Mouse (Mus musculus) neutrophil, adult 65 days (primary cell): ENCODE measurements around the gene Gstt4. TPM values are rescaled to one million over a fixed set of nuclear protein-coding genes. Genes with fewer than 3 reads are reported as not detected.

Source experiments
- total RNA-seq: library from RNA; stranded (reverse); gene quantifications from 2 replicates; pipeline ENCODE4 v1.2.4, GENCODE M21; 2023

Gene Gstt4
- not detected in 2 replicates for total RNA-seq

DNA sequence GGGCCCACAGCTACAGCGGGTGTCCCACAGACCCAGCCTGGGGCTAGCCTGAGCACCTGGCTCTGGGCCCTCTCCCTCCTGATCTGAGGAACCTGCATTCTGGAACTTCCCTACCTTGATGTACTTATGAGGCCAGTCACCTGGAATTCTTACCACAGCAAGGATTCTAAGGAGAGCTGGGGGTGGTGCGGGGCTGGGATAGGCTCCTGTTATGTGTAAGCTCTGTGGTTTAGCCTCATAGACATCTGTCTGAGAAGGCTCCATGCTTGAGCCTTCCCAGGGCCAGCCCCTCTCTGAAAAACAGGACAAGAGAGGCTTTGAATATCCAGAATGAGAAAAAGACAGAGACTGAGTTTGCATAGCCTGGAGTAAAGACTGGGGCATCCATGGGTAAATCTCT, at the start of gene Gstt4:
Gene Gstt4 (minus strand): TSS at position 101 of the 400 bp plus-strand sequence.

DNA sequence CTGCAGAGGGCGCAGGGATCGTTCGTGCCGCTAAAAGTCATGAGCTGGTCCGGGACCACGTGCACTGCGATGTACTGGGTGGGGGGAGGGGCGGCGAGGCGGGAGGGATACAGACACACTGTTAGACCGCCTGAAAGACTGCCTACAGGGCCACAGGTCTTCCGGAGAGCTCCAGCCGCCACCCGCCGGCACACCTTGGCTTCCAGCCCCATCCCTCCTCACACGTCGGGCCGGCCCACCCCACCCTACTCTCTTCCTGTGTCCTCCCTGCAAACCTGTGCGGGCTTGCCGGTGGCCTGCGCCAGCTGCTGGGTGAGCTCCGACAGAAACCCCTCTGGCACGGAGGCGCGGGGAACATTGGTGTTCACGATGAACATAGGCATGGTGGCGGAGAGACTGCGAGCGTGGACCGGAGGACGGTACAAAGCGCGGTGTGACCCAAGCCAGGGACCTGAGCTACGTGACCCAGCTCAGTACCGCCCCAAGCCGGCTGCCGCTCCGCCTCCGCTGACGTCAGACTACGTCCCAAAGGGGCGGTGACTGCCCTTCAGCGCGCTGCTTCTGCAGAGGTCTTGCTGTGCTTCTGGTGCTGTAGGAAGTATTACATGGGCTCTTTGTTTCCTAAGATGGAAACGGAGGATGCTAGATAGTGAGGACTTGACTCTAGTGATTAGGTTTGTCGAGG, 37.6 kb upstream of the Gstt4 start, which contains the start of gene Mif:
Gene Mif (minus strand): TSS at position 455 of the 685 bp plus-strand sequence.

DNA sequence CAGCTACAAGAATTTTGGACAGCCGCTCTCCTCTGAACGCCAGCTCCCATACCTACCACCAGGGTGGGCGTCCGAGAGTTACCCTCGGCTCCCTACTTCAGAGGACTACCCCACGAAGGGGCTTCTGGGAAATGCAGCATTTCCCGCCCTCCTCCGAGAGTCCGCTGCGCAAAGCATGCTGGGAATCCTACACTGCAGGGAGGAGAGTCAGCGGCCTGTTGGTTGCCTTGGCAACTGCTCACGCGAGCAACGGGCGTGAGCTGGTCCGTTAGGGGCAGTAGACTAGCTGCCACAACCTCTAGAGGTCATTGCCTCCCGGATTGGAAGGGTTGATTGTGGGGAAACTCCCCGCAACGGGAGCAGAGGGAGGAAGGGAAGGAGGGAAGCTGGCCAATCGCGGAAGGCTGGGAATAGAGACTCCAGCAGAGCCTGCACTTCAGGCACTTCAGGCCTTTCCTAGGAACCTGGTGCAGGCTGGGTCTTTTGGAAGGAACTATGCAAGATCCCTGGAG, 15.0 kb upstream of the Gstt4 start, which contains the start of gene Gstt2:
Gene Gstt2 (minus strand): TSS at position 177 of the 512 bp plus-strand sequence.

DNA sequence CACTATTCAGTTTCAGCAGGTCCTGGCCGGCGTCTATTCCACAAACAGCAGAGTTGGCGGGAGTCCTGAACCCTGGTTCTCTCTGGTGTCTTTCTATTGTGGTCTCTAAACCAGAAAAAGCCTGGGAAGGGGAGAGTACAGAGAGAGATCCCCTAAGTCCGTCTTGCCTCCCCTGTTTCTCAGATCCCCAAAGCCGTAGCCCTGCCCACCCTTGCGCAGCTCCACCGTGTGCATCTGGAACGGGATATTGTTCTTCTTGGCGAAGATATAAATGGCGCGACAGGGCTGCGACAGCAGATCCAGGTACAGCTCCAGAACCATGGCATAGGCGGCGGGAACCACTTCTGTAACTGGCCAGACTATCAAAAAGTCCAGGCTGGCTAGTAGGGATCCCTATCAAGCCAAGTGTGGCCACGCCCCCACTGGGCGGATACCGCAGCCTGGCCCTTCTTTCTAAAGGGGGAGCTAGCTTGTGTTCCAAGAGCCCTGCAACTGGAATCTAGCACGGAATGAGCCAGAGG, 24.1 kb downstream of the Gstt4 start, which contains the start of gene Gstt1:
Gene Gstt1 (minus strand): TSS at position 409 of the 521 bp plus-strand sequence.

DNA sequence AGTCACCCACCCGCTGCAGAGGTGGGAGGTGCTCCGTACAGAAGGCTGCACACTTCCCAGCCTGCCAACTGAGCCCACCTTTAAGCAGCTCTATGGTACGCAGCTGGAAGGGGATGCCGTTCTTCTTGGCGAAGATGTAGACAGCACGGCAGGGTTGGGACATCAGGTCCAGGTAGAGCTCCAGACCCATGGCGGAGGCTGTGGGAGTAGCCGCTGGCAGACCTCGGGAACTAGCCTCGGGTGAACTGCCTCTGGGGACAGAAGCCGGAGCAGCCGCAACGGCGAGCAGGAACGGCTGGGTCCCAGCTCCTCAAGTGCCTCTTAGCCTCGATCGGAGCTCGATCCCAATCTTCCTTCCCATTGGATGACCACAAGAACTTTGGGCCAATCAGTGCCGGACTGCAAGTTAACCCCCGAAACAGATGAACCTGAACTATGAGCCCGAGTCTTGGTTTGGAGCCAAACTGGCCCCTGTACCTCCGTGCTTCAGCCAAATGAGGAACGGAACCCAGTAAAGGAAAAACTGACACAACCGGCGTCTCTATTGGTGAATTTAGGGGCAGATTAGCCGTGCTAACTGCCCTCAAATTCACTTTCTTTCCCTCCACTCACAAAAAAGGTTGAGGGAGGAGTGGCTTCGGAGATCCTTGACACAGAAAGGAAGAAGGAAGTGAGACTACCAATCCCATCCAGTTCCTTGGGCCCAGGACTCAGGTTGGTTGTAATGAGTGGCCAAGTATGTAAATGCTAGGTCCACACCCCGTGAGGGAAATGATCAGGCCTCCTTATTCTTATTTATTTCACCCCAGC, 41.4 kb downstream of the Gstt4 start, which contains the start of the genes Gm20441 and Gstt3:
Gene Gm20441 (minus strand): TSS at position 186 of the 810 bp plus-strand sequence.
Gene Gstt3 (minus strand): TSS at position 646 of the 810 bp plus-strand sequence.

DNA sequence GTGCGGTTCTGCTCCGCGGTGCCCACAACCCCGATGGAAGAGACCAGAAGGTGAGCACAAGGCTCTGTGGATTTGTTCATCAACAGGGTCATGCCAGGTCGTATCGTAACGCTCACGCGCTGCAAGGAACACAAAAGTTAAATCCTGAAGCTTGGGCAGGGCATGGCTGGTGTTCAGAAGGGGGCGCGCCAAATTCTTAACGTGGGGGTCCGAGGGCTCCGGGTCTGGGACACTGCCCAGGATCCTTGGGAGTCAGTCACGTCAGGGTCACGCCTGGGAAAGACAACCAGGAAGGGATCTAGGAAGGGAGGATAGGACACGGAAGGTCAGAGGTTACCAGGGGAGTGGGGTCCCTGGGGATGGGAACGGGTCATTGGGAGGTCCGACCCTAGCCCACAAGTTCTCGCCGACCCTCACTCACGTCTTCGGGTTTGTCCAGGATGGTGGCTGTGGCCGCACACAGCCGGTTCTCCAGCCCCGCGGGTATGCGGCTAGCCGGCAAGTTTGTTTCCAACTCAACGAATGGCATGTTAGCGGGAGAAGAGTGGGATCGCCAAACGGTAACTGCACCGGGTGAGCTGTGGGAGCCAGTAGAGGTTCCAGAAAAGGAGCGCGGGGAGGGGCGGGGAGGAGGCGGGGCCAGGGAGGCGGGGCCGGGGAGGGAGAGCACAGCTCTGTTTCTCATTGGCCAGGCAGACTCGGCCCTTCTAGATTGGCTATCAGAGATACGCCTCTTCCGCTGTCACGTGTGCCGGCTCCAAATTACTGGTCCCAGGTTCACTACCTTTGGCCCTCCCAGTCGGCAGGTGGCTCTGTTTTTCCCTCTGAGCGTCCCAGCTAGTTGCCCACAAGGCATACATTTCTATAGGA, 49.3 kb downstream of the Gstt4 start, which contains the start of gene Ddt:
Gene Ddt (minus strand): TSS at position 620 of the 870 bp plus-strand sequence.

Other genes with a start within 250 kb of the Gstt4 start
- gene Ggt5, start 233.2 kb downstream of the Gstt4 start, total RNA-seq = 27.9 and 34.1 TPM in 2 replicates
- 0.44 and 0.52 TPM in 2 replicates for gene Susd2, start 178.5 kb downstream of the Gstt4 start, total RNA-seq
- gene Cabin1, start 58.2 kb downstream of the Gstt4 start, total RNA-seq = 43.4 and 62.8 TPM in 2 replicates
- gene Ddt, start 49.1 kb downstream of the Gstt4 start, total RNA-seq = 8.1 and 10.5 TPM in 2 replicates
- gene Gm20441, start 41.6 kb downstream of the Gstt4 start, total RNA-seq = not detected in 2 replicates
- gene Gstt3, start 41.1 kb downstream of the Gstt4 start, total RNA-seq = 2.7 and 3.1 TPM in 2 replicates
- gene Gstt1, start 24.0 kb downstream of the Gstt4 start, total RNA-seq = not detected in 2 replicates
- gene Gstt2, start 14.9 kb upstream of the Gstt4 start, total RNA-seq = 3.7 and 5.0 TPM in 2 replicates
- 40.2 and 55.7 TPM in 2 replicates for gene Mif, start 37.7 kb upstream of the Gstt4 start, total RNA-seq
- 1.5 and 1.6 TPM in 2 replicates for gene Derl3, start 70.9 kb upstream of the Gstt4 start, total RNA-seq
- 28.9 and 30.1 TPM in 2 replicates for gene Smarcb1, start 99.1 kb upstream of the Gstt4 start, total RNA-seq
- gene Chchd10, start 110.6 kb upstream of the Gstt4 start, total RNA-seq = 2.7 and 6.3 TPM in 2 replicates
- not detected in 2 replicates for gene Mmp11, start 114.0 kb upstream of the Gstt4 start, total RNA-seq
- not detected in 2 replicates for gene Gm867, start 118.1 kb upstream of the Gstt4 start, total RNA-seq
- 1.9 and 9.3 TPM in 2 replicates for gene Vpreb3, start 120.5 kb upstream of the Gstt4 start, total RNA-seq
- not detected in 2 replicates for gene Gm5134, start 132.0 kb upstream of the Gstt4 start, total RNA-seq
- gene Zfp280b, start 210.1 kb upstream of the Gstt4 start, total RNA-seq = 3.1 and 4.4 TPM in 2 replicates